Mouse (Mus musculus) activated CD4-positive, CD25-positive, alpha-beta regulatory T cell, adult 4 months (primary cell): Measurements from ENCODE around the gene Cdr2l. TPM values are rescaled to one million over a fixed set of nuclear protein-coding genes. Genes with fewer than 3 reads are reported as not detected.

Source experiments
- ATAC-seq: one replicate; pipeline ENCODE4 v1.8.0; 2017
- polyA plus RNA-seq, 2 experiments: library from polyadenylated mRNA; unstranded; fragments of 100-300 nt; shearing (Covaris generic); gene quantifications; one replicate each; pipeline ENCODE4 v1.2.1; 2017

Cdr2l gene
- polyA plus RNA-seq = under 1 TPM in 1 of 2 experiments, not detected in 1; 0.12 TPM

DNA sequence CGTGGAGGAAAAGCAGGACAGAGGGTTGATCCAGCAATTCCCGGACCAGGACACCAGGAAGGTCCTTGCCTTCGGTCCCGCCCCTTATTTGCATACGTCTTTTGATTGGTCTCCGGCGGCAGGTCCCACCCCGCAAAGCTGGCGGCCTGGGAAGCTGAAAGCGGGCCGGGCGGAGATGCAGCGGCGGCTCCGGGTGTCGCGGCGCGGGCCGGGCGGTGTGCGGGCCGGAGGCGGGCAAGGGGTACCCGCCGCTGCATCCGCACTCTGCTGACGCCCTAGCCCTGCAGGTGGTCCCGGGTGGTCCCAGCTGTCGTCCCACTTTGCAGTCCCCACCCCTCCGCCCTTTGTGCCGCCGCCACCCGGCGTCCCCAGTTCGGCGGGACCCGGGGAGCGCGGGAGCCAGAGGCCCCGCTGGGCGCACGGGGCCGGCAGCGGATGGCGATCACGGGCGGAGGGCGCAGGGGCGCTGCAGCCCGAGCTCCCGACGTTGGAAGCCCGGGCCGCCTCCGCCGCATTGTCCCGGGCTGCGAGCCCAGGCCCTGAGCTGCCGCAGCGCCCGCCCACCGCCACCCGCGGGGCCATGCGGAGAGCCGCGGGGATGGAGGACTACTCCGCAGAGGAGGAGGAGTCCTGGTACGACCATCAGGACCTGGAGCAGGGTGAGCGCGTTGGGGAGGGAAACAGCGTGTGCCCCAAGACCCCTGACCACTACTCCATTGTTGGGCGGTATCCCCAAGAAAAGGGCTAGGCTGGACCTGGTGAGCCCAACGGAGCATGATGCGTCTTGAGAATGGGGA, at the start of gene Cdr2l:
TSS of gene Cdr2l (plus strand) at position 174 of the 797 bp plus-strand sequence.
- ATAC-seq = no peak

DNA sequence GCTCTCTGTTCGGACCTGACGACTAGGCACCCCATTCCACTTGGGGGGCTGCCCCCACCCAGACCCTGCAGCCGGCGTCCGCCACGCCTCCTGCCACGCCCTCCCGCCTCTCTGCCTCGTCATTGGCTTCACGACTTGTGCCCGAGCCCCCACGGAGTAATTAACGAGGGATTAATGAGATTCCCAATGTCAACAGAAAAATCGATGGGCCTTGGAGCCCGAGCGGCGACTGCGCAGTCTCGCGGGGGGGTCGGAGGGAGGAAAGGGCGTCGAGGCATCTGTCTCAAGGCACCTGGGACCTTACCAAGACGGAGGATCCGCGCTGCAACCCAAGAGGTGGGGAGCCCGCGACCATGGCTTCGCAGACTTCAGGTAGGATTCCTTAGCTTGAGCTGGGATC, 47.2 kb upstream of the Cdr2l start, which contains the start of gene Otop3:
TSS of gene Otop3 (plus strand) at position 201 of the 400 bp plus-strand sequence.
- no peak for ATAC-seq

DNA sequence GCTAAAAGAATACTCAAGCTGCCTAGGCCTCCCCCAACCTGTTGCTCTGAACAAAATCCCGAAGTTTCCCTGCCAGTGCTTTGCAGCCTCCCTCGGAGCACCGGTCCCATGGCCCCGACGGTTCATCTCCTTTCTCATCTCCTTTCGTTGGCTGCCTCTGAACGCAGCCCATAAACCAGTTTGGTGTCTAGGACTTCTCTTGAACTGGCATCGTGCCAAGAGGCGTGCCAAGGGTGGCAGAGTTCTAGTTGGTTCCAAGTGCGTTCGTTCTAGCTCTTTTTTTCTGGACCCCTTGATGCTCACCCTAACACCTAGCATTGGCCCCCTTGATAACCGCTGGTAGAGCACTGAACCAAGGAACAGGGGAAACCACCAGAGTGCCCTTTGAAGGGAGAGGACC, 46.5 kb upstream of the Cdr2l start:
- no peak for ATAC-seq

DNA sequence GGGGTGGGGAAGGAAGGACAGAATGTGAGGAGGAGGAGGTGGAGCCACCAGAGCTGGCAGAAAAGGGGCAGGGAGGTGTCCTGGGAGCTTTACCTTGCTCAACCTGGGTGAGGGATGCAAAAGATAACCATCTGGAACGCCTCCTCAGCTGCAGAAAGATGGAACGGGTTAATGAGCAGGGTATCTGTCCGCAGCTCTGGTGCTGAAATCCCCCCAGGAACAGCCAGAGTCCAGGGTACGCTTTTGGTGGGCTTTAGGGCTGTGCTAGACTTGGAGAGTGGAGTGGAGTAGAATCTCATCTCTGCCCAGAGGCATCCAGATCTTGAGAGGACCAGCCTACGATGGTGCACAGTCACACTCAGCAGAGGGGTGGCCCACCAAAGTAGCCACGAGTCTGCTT, 45.6 kb upstream of the Cdr2l start:
- ATAC-seq = no peak

DNA sequence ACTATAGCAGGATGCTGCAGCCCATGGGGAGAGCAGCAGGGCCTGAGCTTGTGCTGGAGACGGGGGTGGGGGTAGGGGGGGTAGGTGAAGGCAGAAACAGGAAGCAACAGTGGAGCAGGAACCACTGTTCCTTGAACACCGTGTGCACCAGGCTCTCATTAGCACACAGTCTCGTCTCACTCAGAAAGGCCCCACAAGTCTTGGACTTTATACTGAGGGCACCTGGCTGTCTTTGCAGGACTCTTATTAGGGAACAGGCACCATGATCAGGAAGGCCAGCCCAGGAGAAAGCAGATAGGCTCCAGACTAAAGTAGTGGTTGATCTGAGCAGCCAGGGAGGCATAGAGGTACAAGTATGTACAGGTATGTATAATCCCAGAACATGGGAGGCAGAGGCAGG, 44.4 kb upstream of the Cdr2l start:
- no peak for ATAC-seq

DNA sequence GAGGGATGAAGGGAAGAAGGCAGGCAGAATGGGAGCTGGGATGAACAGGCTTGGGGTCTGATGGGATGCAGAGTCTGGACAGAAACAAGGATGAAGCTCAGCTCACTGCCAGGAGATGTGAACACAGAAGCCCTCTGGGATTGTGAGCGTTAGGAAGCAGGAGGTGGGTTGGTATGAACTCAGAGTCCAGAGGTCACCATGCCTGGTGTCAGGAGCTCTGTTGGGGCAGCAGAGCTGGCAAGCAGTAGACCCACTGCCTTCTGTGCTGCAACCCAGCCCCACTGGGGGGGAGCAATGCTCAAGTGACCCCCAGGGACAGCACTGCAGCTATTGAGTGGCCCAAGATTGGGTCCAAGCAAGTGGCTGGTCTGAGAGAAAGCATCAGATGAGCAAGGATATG, 43.9 kb upstream of the Cdr2l start:
- no peak for ATAC-seq

DNA sequence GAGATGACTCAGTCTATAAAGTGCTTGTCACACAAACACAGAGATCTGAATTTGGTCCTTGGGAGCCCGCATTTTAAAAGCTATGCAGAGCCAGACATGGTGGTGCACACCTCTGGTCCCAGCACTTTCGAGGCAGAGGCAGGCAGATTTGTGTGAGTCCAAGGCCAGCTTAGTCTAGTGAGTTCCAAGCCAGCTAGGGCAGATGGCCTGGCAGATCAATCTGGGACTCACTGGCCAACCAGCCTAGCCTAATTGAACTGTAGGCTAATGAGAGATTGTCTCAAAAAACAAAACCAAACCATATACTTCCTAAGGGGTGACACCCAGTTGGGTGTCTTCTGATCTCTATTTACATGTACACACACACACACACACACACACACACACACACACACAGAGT, 40.5 kb upstream of the Cdr2l start:
- no peak for ATAC-seq

DNA sequence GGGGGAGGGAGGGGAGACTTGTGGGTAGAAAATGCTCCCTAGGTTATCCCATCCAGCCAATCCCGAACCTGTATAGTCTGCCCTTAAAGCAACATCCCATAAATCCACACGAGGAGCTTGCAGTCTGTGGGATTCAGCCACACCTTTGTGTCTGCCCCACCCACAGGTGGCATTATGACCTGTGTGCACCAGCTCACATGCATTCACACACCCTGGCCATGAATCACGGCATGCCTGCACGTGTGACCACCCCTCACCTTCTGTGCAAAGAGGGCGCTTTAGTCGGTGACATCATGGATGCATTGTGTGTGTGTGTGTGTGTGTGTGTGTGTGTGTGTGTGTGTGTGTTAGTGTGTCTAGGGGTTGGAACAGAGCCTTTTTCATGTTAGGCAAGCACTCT, 39.9 kb upstream of the Cdr2l start:
- ATAC-seq = no peak

DNA sequence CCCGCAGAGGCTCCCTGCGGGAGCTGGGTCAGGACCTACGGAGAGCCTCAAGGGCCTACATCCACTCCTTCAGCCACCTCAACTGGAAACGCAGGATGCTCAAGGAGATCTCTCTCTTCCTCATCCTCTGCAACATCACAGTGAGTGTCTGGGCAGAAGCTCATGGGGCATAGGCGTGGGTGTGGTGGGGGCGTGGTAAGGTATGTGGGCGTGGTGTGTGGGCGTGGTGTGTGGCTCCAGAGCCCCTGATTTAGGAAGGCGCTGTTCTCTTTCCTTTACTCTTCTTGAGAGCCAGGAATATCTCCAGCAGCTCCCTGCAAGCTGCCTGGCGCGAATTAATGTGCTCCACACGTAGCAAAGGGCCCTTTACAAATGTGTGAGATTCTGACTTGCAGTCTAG, 36.7 kb upstream of the Cdr2l start:
- no peak for ATAC-seq

DNA sequence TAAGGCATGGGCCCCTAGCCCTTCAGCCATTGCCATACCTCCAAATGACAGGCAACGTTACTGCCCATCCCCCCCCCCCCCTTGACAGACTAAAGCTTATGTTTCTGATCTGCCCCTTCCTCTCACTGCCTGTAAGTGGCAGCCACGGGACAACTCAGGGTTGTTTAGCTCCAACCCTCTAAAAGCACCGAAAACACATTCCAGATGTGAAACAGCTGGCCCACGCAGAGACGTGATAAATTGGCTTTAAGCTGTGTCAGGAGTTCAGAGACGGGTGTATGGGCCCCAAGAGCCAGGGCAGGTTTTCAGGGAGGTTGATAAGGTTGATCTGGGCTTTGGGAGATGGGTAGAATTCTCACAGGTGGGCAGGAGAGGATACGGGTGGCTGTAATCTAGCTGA, 36.2 kb upstream of the Cdr2l start:
- no peak for ATAC-seq

DNA sequence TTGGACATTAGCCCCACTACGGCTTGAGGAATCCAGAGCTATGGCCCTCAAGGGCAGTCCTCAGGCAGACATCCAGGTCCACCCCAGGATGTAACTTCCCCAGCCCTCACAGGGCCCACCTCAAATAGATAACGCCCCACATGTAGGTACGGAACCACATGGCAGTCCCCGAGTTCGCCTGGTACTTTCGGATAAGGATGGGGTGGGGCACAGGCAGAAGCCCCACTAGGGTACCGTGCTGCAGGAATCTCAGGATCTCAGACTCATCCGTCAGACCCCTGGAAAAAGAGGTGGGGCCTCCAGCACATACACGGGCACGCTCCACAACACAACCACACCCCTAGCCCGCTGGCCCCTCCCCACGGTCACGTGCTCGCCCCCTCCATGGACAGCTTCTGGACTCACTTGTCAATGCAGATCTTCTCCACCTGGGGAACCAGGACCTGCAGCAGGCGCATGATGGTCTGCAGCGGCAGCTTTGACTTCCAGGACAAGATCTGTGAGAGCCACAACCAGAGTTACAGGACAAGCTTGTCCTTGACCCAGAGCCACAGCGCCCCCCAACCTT, 33.0 kb upstream of the Cdr2l start:
- no peak for ATAC-seq

DNA sequence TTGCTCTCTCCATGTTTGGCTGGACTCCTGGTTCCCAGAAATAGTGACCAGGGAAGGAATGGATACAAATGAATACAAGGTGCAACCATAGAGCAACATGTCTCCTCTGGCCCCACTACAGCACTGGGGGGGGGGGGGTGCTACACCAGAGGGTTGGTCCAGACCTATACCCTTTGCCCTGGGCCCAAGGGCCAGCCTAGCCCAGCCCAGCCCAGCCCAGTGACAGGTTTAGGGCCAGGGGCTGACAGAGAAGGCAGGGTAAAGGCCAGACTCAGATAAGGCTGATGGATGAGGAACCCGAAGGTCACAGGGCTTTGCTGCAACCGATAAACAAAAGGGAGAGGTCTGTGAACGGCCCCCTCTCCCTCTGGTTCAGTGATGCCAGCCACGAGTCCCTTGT, 31.7 kb upstream of the Cdr2l start:
- no peak for ATAC-seq

DNA sequence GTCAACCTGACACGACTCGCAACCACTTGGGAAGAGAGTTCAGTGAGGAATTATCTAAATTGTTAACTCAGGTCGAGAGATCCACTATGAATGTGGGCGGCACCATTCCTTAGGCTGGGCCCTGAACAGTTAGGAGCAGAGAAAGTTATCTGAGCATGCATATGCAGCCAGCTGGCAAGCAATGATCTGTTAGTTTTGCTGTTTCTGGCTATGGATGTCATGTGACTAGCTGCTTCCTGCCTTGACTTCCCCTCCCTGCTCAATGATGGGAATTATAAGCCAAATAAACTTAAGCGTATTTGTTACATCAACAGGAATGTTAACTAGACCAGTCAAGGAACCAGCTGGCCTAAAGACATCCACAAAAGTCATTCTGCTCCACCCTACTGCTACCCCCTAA, 28.3 kb upstream of the Cdr2l start:
- no peak for ATAC-seq

DNA sequence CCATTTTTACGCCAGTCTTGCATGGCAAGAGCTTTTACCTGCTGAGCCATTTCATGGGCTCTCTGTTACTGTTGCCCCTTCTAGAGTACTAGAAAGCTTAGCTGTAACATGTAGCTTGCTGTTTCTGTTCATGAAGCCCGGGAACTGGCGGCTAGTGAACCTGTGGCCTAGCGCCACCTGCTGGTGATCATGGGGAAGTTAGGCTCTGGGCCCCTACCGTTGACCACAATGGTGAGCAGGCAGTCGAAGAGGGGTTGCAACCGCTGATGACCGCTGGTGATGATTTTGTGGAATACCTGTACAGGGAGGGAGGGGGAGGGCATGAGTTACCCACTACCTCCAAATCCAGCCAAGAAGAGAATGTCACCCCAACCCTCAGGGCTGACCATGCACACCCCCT, 27.5 kb upstream of the Cdr2l start:
- peak; percentile 49 for ATAC-seq

DNA sequence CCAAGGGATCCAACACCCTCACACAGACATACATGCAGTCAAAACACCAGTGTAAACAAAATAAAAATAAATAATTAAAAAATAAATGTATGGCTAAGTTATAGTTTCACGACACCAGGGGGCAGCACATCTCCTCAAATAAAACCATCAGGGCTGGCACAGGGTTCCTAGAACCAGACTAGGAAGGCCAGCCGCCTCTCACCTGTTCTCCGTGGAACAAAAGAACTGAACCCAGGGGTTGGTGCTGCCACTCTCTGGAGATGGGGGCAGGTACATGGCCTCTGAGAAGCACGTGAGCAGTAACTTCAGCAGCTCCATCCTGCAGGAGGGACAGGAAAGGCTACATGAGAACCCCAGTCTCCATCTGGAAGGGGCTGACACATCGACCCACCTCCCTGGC, 23.2 kb upstream of the Cdr2l start:
- ATAC-seq = no peak

DNA sequence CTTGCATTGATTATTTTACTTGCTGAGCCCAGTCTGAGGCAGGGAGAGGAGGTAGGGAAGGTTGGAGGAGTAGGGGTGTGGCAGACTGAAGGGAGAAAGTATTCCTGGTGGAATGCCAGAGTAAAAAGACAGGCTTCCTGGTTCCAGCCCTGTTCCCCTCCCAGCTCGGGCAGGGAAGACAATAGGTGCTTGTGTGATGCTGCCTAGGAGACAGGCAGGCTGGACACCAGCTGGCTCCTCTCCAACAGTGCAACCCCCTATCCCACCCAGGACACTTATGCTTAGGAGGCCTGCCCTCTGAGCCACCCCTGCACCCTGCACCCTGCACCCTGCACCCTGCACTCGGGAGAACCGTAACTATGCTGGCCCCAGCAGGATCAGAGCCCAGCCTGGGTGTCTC, 22.4 kb upstream of the Cdr2l start:
- ATAC-seq = no peak

DNA sequence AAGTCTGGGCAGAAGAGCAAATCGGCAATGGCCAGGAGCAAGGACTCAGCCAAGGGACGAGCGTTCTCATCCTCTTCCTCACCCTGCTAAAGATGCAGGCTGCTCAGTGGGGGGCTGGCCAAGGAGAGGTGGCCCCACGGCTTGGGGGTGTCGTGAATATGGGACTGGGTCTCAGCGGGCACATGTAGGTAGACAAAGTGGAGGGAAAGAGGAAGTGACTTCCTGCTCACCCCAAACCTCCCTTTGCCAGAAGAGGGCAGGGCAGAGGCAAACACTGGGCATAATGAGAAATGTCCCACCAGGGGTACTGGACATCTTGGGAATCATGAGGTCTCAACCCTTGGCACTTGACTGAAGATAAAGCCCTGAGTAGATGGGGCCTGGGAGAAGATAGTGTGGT, 22.0 kb upstream of the Cdr2l start:
- ATAC-seq = no peak

DNA sequence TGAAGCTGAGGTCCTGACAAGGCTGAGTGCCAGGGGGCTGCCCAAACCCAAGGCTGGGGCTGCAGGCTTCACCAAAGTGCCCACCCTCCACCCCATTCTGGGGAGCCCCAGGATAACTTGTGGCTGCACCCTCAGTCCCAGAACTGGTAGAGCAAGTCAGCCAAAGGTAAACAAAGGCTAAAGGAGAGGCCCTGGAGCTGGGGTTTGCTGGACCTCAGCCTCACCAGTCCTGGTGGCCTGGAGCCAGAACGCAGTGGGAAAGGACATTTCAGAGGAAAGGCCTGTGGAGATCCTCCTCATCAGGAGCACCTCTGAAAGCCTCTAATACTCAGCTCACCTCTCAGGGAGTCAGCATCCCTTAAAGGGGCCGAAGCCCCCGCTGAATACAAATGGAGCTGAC, 17.6 kb upstream of the Cdr2l start:
- ATAC-seq = no peak

DNA sequence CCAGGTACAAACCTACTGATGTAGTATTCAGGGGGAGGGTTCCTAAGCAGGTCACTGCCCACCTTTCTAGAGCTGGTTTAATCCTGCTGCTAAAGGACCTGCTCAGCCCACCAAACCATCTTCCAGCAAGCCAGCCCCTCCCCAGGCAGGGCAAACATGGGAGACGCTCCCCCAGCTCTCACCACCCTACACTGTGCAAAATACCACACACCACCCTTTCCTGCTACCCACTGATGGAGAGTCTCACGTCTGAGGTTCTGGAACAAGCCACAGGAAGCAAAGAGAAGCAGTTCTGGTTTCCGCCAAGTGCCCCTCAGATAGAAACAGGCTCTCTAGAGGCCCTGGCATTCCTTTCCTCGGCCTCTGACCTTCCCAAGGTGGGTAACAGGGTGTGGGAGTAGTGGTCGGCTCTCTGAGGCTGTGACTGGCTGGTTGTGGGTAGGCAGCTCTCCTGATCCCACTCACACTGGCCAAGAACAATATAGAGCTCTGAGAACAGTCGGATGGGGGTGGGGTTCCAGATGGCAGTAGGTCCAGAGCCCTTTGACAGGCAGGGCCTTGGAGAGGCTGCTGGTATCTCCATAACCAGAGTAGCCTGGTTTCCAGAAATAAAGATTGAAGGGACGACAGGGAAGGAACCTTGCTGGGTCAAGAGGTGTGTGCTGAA, 15.5 kb upstream of the Cdr2l start:
- ATAC-seq = no peak

DNA sequence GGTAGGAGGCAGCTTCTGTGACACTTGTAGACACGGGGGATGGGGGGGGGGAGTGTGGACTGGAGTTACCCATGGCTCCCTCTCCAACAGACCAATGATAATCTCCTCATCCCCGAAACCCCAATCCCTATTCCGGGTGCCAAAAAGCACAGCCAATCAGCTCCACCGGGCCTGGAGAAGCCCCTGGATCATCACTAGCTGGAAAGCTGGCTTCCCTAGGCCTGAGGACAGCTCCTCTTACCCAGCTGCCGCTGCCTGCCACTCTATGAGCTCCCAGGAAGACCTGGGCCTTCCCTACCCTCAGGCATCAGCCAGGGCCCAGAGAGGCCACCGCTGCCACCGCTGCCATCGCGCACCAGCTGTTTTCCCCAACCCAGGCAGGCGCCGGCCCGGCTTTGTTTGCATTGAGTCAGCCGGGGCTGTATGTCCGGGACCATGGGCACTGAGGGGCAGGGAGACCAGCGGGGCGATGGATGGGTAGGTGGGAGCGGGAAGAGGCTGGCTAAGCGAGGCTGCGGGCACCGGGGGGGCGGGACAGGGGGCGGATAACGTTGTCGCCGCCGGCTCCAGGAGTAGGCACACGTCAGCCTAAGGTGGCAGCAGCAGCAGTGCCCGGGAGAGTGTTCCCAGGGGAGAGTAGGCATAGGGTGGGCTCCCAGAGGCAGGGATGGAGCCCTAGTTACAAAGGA, 14.9 kb upstream of the Cdr2l start:
- no peak for ATAC-seq

DNA sequence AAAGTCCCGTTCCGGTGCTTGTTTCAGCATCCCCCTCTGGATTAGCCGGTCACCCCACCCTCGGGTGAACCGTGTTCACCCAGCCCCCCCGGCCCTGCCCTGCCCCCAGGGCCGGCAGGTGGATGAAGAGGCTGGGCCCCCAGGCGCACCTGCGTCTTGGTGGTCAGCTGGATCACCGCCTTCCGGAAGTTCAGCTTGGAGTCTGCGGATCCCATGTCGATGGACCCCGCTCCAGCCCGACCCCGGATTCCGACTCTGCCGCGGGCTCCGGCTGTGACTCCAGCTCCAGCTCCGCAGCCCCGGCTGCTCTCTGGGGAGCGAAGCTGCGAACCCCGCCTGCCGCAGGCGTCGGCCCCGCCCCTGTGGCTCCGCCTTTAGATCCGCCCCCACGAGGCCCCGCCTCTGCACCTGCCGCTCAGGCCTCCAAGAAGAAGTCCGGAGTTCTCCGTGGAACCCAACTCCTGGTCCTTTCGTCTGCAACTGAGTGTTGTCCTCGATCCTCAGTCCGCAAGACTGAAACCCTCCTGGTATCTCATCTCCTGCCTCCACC, 14.2 kb upstream of the Cdr2l start, which contains the start of gene Hid1:
TSS of gene Hid1 (minus strand) at position 362 of the 550 bp plus-strand sequence.
- peak; percentile 83 for ATAC-seq

DNA sequence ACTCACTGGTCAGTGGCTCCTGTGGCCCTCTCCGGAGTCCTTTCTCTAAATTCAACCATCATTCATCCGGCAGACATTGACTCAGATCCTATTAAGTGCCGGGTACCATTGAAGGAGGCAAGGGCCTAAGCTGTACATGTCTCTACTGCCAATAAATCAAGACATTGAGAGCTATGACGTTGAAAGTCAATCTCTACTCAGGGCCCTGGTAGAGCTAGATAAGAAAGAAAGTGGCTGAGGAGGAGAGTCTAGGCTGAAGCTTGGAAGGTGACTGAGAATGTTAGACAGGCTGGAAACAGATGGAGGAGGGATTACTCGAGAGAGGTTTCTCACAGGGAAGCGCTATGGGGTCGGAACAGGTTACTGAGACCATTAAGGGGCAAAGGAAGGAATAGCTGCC, 11.3 kb upstream of the Cdr2l start:
- ATAC-seq = no peak

DNA sequence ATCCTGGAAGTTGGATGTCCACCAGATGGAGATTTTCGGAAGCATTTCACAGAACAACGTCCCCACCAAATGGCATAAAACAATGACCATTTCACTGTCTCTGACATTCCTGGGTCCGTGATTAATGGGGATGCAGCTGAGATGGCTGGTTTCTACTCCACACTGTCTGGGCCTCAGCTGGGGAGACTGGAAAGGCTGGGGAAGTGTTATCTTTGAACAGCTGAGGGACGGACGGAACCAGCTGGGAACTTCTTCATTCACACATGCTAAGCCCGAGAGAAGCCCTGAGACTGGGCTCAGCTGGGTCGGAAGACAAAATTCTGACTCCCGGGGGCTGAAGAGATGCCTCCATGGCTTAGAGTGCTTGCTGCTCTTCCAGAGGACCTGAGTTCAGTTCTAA, 10.4 kb upstream of the Cdr2l start:
- ATAC-seq = no peak
